Mouse (Mus musculus): ENCODE measurements around the gene Anapc15-ps. TPM values are rescaled to one million over a fixed set of nuclear protein-coding genes. Genes with fewer than 3 reads are reported as not detected.

The Anapc15-ps gene
- polyA plus RNA-seq, 1 experiment: 0.37 TPM

DNA sequence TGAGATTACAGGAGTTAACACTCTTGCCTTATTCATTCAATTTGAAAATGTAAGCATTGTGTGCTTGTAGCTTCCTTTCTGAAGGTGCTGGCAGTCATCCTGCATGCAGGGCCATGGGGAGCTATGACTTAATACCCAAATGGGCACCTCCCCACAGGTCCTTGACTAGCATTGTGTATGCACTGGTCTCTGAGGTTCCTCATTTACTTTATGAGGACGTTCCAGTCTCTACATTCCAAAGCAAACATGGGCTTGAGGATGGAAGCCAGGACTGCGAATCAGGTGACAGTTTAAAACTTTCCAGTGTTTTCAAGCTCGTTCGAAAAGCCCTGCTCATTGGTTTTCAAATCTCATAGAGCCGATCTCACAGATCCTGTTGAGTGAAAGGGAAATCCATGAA lies 21.1 kb downstream of the Anapc15-ps start:
- H3K4me3 ChIP-seq: no peak overlapping the region
- no peaks in the 10 kb centered on the region for H3K79me2 ChIP-seq (ENCODE audit: control insufficient read depth, insufficient read depth)
- H3K4me2 ChIP-seq (ENCODE audit: low read depth): no peak overlapping the region
- TF ChIP-seq MAX (IDR thresholded peaks at IDR 0.05; ENCODE audit: low read depth) (no peak), MYOG (IDR thresholded peaks at IDR 0.05; ENCODE audit: control insufficient read depth in 1 of 3, insufficient read depth in 1 of 3, insufficient read length in 2 of 3, low read depth in 2 of 3) (no peak), USF1 (IDR thresholded peaks at IDR 0.05; ENCODE audit: low read depth) (no peak), CEBPB (IDR thresholded peaks at IDR 0.05; ENCODE audit: insufficient read depth, poor library complexity, severe bottlenecking) (no peak), MYOD1 (IDR thresholded peaks at IDR 0.05; ENCODE audit: control insufficient read depth in 1 of 3, insufficient read length in 2 of 3, low read depth in 2 of 3) (no peak), TCF3 (IDR thresholded peaks at IDR 0.05; ENCODE audit: insufficient read length, low read depth) (no peak), SRF (IDR thresholded peaks at IDR 0.05; ENCODE audit: control insufficient read depth, insufficient read length, low read depth) (no peak), TCF12 (IDR thresholded peaks at IDR 0.05; ENCODE audit: insufficient read depth, poor library complexity, severe bottlenecking) (no peak), POLR2AphosphoS2 (IDR thresholded peaks at IDR 0.05; ENCODE audit: insufficient read length, low read depth) (no peak), E2F4 (IDR thresholded peaks at IDR 0.05; ENCODE audit: insufficient read depth) (no peak)
- no peaks in the 10 kb centered on the region for H3K27me3 ChIP-seq (ENCODE audit: control insufficient read depth, insufficient read depth, insufficient read length)
- H3ac ChIP-seq (ENCODE audit: control insufficient read depth, insufficient read length): no peak overlapping the region
- no peaks in the 10 kb centered on the region for H3K36me3 ChIP-seq (ENCODE audit: control insufficient read depth, insufficient read depth)

DNA sequence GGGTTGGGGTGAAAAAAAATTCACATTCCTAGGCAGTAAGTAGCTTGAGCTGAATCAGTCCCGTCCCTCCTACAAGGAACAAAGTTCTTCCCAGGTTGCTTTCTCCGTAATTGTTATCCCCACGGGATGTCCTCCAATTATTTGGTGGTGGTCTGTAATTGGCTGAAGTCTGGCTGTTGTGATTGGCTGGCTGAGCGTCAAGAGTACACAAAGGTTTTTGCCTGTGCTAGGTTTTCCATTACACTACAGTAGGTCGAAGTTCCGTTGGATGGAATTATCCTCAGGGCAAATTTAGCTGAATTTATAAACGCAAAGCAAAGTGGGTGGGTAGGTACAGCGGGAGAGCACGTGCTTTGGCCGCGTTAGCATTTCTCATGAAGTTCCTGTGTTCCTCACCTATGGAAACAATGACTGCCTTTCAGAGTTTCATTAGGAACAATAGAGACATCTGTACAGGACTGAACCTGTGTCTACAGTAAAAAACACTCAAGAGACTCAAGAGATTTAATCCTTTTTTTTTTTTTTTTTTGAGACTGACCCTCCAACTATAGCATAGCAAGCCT lies 24.8 kb downstream of the Anapc15-ps start:
- Histone ChIP-seq H3K27me3 (ENCODE audit: control insufficient read depth, insufficient read depth, insufficient read length) (no peaks in the 10 kb centered on the region), H3K4me2 (ENCODE audit: low read depth) (no peak overlapping the region)

DNA sequence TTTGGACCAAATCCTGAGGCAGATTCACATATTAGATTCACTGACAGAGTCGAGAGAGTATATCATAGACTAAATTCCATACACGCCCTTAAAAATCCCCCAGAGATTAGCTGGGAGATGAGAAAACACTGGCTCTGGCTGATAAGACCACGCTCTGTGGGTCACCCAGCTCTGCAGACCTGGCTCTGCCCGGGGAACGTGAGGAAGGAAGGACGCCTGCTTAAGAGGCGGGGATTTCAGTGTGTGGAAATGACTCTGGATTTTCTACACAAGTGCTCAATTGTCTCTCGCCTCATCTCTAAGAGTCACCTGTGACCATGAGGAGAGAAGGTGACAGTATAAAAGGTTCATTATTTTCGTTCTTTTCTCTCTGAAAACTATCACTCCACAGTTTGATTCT lies 26.1 kb downstream of the Anapc15-ps start:
- no peaks in the 10 kb centered on the region for H3K27me3 ChIP-seq (ENCODE audit: control insufficient read depth, insufficient read depth, insufficient read length)
- no peak overlapping the region for H3K4me3 ChIP-seq
- no peaks in the 10 kb centered on the region for H3K79me2 ChIP-seq (ENCODE audit: control insufficient read depth, insufficient read depth)
- no peak overlapping the region for H3ac ChIP-seq (ENCODE audit: control insufficient read depth, insufficient read length)
- no peaks in the 10 kb centered on the region for H3K36me3 ChIP-seq (ENCODE audit: control insufficient read depth, insufficient read depth)
- no peak for TF ChIP-seq POLR2A (IDR thresholded peaks at IDR 0.05; ENCODE audit: insufficient read length, low read depth)
- no peak for TF ChIP-seq CEBPB (IDR thresholded peaks at IDR 0.05; ENCODE audit: insufficient read depth, poor library complexity, severe bottlenecking)
- no peak for TF ChIP-seq POLR2AphosphoS2 (IDR thresholded peaks at IDR 0.05; ENCODE audit: insufficient read length, low read depth)
- no peak for TF ChIP-seq REST (IDR thresholded peaks at IDR 0.05; ENCODE audit: insufficient read depth, insufficient read length)
- no peak overlapping the region for H3K4me2 ChIP-seq (ENCODE audit: low read depth)

More for the DNA sequence above, 24.8 kb downstream of the Anapc15-ps start:
- no peaks in the 10 kb centered on the region for H3K79me2 ChIP-seq (ENCODE audit: control insufficient read depth, insufficient read depth)
- no peak overlapping the region for H3K4me3 ChIP-seq
- TF ChIP-seq TCF3 (IDR thresholded peaks at IDR 0.05; ENCODE audit: insufficient read length, low read depth) (no peak), MAX (IDR thresholded peaks at IDR 0.05; ENCODE audit: low read depth) (no peak), REST (IDR thresholded peaks at IDR 0.05; ENCODE audit: insufficient read depth, insufficient read length) (no peak), POLR2AphosphoS2 (IDR thresholded peaks at IDR 0.05; ENCODE audit: insufficient read length, low read depth) (no peak), MYOD1 (IDR thresholded peaks at IDR 0.05; ENCODE audit: control insufficient read depth in 1 of 3, insufficient read length in 2 of 3, low read depth in 2 of 3) (no peak), SRF (IDR thresholded peaks at IDR 0.05; ENCODE audit: control insufficient read depth, insufficient read length, low read depth) (no peak), POLR2A (IDR thresholded peaks at IDR 0.05; ENCODE audit: insufficient read length, low read depth) (no peak), USF1 (IDR thresholded peaks at IDR 0.05; ENCODE audit: low read depth) (no peak), MYOG (IDR thresholded peaks at IDR 0.05; ENCODE audit: control insufficient read depth in 1 of 3, insufficient read depth in 1 of 3, insufficient read length in 2 of 3, low read depth in 2 of 3) (no peak), TCF12 (IDR thresholded peaks at IDR 0.05; ENCODE audit: insufficient read depth, poor library complexity, severe bottlenecking) (no peak), CEBPB (IDR thresholded peaks at IDR 0.05; ENCODE audit: insufficient read depth, poor library complexity, severe bottlenecking) (no peak), E2F4 (IDR thresholded peaks at IDR 0.05; ENCODE audit: insufficient read depth) (no peak)
- H3ac ChIP-seq (ENCODE audit: control insufficient read depth, insufficient read length): no peak overlapping the region
- no peaks in the 10 kb centered on the region for H3K36me3 ChIP-seq (ENCODE audit: control insufficient read depth, insufficient read depth)

DNA sequence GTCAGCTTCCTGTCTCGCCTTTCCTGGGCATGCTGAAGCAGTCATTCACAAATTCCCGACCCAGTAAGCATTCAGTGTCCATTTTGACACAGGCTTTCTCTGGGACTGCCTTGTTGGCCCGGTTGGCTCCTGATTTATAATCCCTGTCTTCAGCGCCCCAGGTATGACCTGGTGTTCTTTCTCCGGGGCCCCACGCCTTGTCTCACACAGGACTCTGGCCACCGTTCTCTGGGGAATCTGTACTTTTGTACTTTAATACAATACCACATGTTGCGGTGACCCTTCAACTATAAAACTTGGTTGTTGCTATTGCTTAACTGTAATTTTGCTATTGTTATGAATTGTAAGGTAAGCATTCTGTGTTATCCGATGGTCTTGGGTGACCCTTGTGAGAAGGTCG lies 26.7 kb downstream of the Anapc15-ps start:
- Histone ChIP-seq H3K4me2 (ENCODE audit: low read depth) (no peak overlapping the region), H3ac (ENCODE audit: control insufficient read depth, insufficient read length) (no peak overlapping the region), H3K36me3 (ENCODE audit: control insufficient read depth, insufficient read depth) (no peaks in the 10 kb centered on the region), H3K4me3 (no peak overlapping the region), H3K27me3 (ENCODE audit: control insufficient read depth, insufficient read depth, insufficient read length) (no peaks in the 10 kb centered on the region), H3K79me2 (ENCODE audit: control insufficient read depth, insufficient read depth) (no peaks in the 10 kb centered on the region)
- TF ChIP-seq REST (IDR thresholded peaks at IDR 0.05; ENCODE audit: insufficient read depth, insufficient read length): no peak
- no peak for TF ChIP-seq E2F4 (IDR thresholded peaks at IDR 0.05; ENCODE audit: insufficient read depth)
- no peak for TF ChIP-seq MYOG (IDR thresholded peaks at IDR 0.05; ENCODE audit: control insufficient read depth in 1 of 3, insufficient read depth in 1 of 3, insufficient read length in 2 of 3, low read depth in 2 of 3)
- TF ChIP-seq SRF (IDR thresholded peaks at IDR 0.05; ENCODE audit: control insufficient read depth, insufficient read length, low read depth): no peak
- TF ChIP-seq MAX (IDR thresholded peaks at IDR 0.05; ENCODE audit: low read depth): no peak
- no peak for TF ChIP-seq CEBPB (IDR thresholded peaks at IDR 0.05; ENCODE audit: insufficient read depth, poor library complexity, severe bottlenecking)
- TF ChIP-seq TCF12 (IDR thresholded peaks at IDR 0.05; ENCODE audit: insufficient read depth, poor library complexity, severe bottlenecking): no peak
- TF ChIP-seq MYOD1 (IDR thresholded peaks at IDR 0.05; ENCODE audit: control insufficient read depth in 1 of 3, insufficient read length in 2 of 3, low read depth in 2 of 3): no peak
- no peak for TF ChIP-seq POLR2A (IDR thresholded peaks at IDR 0.05; ENCODE audit: insufficient read length, low read depth)
- no peak for TF ChIP-seq TCF3 (IDR thresholded peaks at IDR 0.05; ENCODE audit: insufficient read length, low read depth)
- no peak for TF ChIP-seq POLR2AphosphoS2 (IDR thresholded peaks at IDR 0.05; ENCODE audit: insufficient read length, low read depth)
- TF ChIP-seq USF1 (IDR thresholded peaks at IDR 0.05; ENCODE audit: low read depth): no peak

All from myocyte (in vitro differentiated cells).